Mouse (Mus musculus) spleen, adult 2 months (tissue): ENCODE data around the gene Znhit3.

Experiments used
- CTCF ChIP-seq: fragments of 200-500 bp; IDR thresholded peaks from 2 replicates; pipeline ENCODE4 v1.5.1; 2011; ENCODE audit warnings: mild to moderate bottlenecking, inconsistent platforms; ENCODE audit not compliant: insufficient read depth, insufficient read length, insufficient replicate concordance; ENCODE audit errors: extremely low read depth
- POLR2A ChIP-seq: fragments of 200-500 bp; IDR thresholded peaks from 2 replicates; pipeline ENCODE4 v1.6.1; 2011; ENCODE audit warnings: low read depth, low read length, inconsistent platforms

- no peak for TF ChIP-seq CTCF
- TF ChIP-seq POLR2A = no peak
Observed at GRCm38 (mm10) chr11:84891705-84892104, 24.5 kb downstream of the Znhit3 start.
